Mouse (Mus musculus) liver, postnatal 0 days (tissue): ENCODE data around the gene Timm29. TPM values are rescaled to one million over a fixed set of nuclear protein-coding genes. Genes with fewer than 3 reads are reported as not detected.

Experiments
- ATAC-seq: fragments of 200-750 bp; cut with Nextera tagmentation; 2 replicates; pipeline ENCODE4 v1.8.0; 2017; ENCODE audit warnings: mild to moderate bottlenecking, moderate library complexity
- DNase-seq: peaks from one replicate; pipeline ENCODE4 v3.0.0-alpha.2; 2016
- H3K27ac ChIP-seq: fragments of 300-500 bp; sonication (generic); 2 replicates; pipeline ENCODE4 v1.5.1; 2014; ENCODE audit warnings: antibody characterized with exemption, moderate library complexity, mild to moderate bottlenecking, low read depth
- H3K27me3 ChIP-seq: fragments of 300-500 bp; sonication (generic); 2 replicates; pipeline ENCODE4 v1.6.1; 2014; ENCODE audit warnings: low read length, control low read depth, mixed read lengths; ENCODE audit not compliant: insufficient read depth
- H3K36me3 ChIP-seq: fragments of 300-500 bp; sonication (generic); replicated peaks from 2 replicates; pipeline ENCODE4 v1.6.1; 2014; ENCODE audit warnings: mild to moderate bottlenecking, control low read depth, low read length, moderate library complexity, mixed read lengths; ENCODE audit not compliant: insufficient read depth
- H3K4me1 ChIP-seq: fragments of 300-500 bp; sonication (generic); 2 replicates; pipeline ENCODE4 v1.6.1; 2014; ENCODE audit warnings: antibody characterized with exemption, mild to moderate bottlenecking, control low read depth; ENCODE audit not compliant: insufficient read depth
- H3K4me2 ChIP-seq: fragments of 300-500 bp; sonication (generic); 2 replicates; pipeline ENCODE4 v1.6.1; 2014; ENCODE audit warnings: low read depth, mild to moderate bottlenecking, low read length, moderate library complexity, mixed read lengths
- H3K4me3 ChIP-seq: fragments of 300-500 bp; sonication (generic); 2 replicates; pipeline ENCODE4 v1.5.1; 2014; ENCODE audit warnings: low read depth, low read length
- H3K9ac ChIP-seq: fragments of 300-500 bp; sonication (generic); replicated peaks from 2 replicates; pipeline ENCODE4 v1.6.1; 2014; ENCODE audit warnings: mild to moderate bottlenecking, moderate library complexity
- H3K9me3 ChIP-seq: fragments of 300-500 bp; sonication (generic); 2 replicates; pipeline ENCODE4 v1.6.1; 2016; ENCODE audit warnings: mild to moderate bottlenecking, control low read depth, low read length, mixed read lengths
- CTCF ChIP-seq: sonication (generic); IDR thresholded peaks from 2 replicates; pipeline ENCODE4 v1.5.1; 2016; ENCODE audit warnings: antibody characterized with exemption, low read depth
- EP300 ChIP-seq: IDR thresholded peaks from 2 replicates; pipeline ENCODE4 v1.6.1; 2016; ENCODE audit warnings: antibody characterized with exemption, low read depth, mild to moderate bottlenecking
- WGBS: fragments of 180-500 bp; shearing (Covaris S2); extraction: QIAGEN DNeasy Blood & Tissue Kit; methylation state at CpG from one replicate; pipeline ENCODE4 v1.1.7; 2014; ENCODE audit not compliant: insufficient replicate concordance; 5-methylcytosine and 5-hydroxymethylcytosine counted together
- polyA plus RNA-seq: library from polyadenylated mRNA; unstranded; fragments of >200 nt; fragmentation: Nextera tagmentation; extraction: Ambion mirVana; gene quantifications from 2 replicates; pipeline ENCODE4 v1.2.1, GENCODE M21; 2015

The Timm29 gene
- polyA plus RNA-seq, 1 experiment from 2014 or later: 12.5 TPM

GRCm38 (mm10) chr9:21575253-21575652, 17.3 kb upstream of the Timm29 start:
- Histone ChIP-seq H3K27me3 (no peaks in the 10 kb centered on the region), H3K4me1 (no peaks in the 10 kb centered on the region), H3K4me3 (no peak overlapping the region), H3K9ac (no peak overlapping the region), H3K4me2 (no peak overlapping the region), H3K27ac (no peak overlapping the region), H3K36me3 (peaks cover 78% of the 10 kb centered on the region), H3K9me3 (no peaks in the 10 kb centered on the region)
- ATAC-seq (no peak), DNase-seq (no peak)
- TF ChIP-seq CTCF (no peak), EP300 (no peak)
- 91% methylated on average over 10 of the region's 10 CpGs for WGBS

GRCm38 (mm10) chr9:21576286-21576685, 16.2 kb upstream of the Timm29 start:
- DNase-seq: no peak
- TF ChIP-seq CTCF (no peak), EP300 (no peak)
- Histone ChIP-seq H3K36me3 (peaks cover 75% of the 10 kb centered on the region), H3K9ac (no peak overlapping the region), H3K9me3 (no peaks in the 10 kb centered on the region), H3K4me1 (no peaks in the 10 kb centered on the region), H3K4me2 (no peak overlapping the region), H3K27me3 (no peaks in the 10 kb centered on the region), H3K27ac (no peak overlapping the region), H3K4me3 (no peak overlapping the region)
- 95% methylated on average over 1 of the region's 1 CpGs for WGBS
- ATAC-seq: no peak

GRCm38 (mm10) chr9:21578226-21578625, 14.3 kb upstream of the Timm29 start:
- H3K9me3 ChIP-seq: no peaks in the 10 kb centered on the region
- H3K36me3 ChIP-seq: peaks cover 76% of the 10 kb centered on the region
- H3K9ac ChIP-seq: no peak overlapping the region
- H3K27me3 ChIP-seq: no peaks in the 10 kb centered on the region
- ATAC-seq (no peak), DNase-seq (no peak)
- no peak overlapping the region for H3K27ac ChIP-seq
- H3K4me3 ChIP-seq: no peak overlapping the region
- WGBS: 69% methylated on average over 3 of the region's 3 CpGs
- no peaks in the 10 kb centered on the region for H3K4me1 ChIP-seq
- TF ChIP-seq CTCF: no peak
- TF ChIP-seq EP300: no peak
- H3K4me2 ChIP-seq: no peak overlapping the region

- Histone ChIP-seq H3K4me2 (no peak overlapping the region), H3K27ac (no peak overlapping the region), H3K4me3 (no peak overlapping the region), H3K9ac (no peak overlapping the region), H3K27me3 (no peaks in the 10 kb centered on the region), H3K36me3 (peaks cover 83% of the 10 kb centered on the region), H3K9me3 (no peaks in the 10 kb centered on the region), H3K4me1 (no peaks in the 10 kb centered on the region)
- 80% methylated on average over 1 of the region's 1 CpGs for WGBS
- ATAC-seq (no peak), DNase-seq (no peak)
- no peak for TF ChIP-seq CTCF
- no peak for TF ChIP-seq EP300
Observed at GRCm38 (mm10) chr9:21585401-21585800, 7.1 kb upstream of the Timm29 start.

- H3K9ac ChIP-seq: no peak overlapping the region
- TF ChIP-seq EP300 (no peak), CTCF (no peak)
- DNase-seq (no peak), ATAC-seq (no peak)
- WGBS: 86% methylated on average over 23 of the region's 23 CpGs
- no peak overlapping the region for H3K4me3 ChIP-seq
- no peak overlapping the region for H3K4me2 ChIP-seq
- no peaks in the 10 kb centered on the region for H3K27me3 ChIP-seq
- H3K36me3 ChIP-seq: peaks cover 65% of the 10 kb centered on the region
- no peak overlapping the region for H3K27ac ChIP-seq
- H3K4me1 ChIP-seq: peaks cover 4% of the 10 kb centered on the region
- H3K9me3 ChIP-seq: no peaks in the 10 kb centered on the region
Observed at GRCm38 (mm10) chr9:21587678-21588349, 4.7 kb upstream of the Timm29 start.

- Histone ChIP-seq H3K27me3 (no peaks in the 10 kb centered on the region), H3K9ac (no peak overlapping the region), H3K4me2 (no peak overlapping the region), H3K9me3 (no peaks in the 10 kb centered on the region), H3K4me3 (no peak overlapping the region), H3K27ac (no peak overlapping the region), H3K36me3 (peaks cover 60% of the 10 kb centered on the region), H3K4me1 (peaks cover 5% of the 10 kb centered on the region)
- DNase-seq (no peak), ATAC-seq (no peak)
- no peak for TF ChIP-seq EP300
- no peak for TF ChIP-seq CTCF
- 87% methylated on average over 8 of the region's 8 CpGs for WGBS
Observed at GRCm38 (mm10) chr9:21588350-21588749, 4.2 kb upstream of the Timm29 start.
